Mouse (Mus musculus): ENCODE results near the gene 6430550D23Rik. TPM values are rescaled to one million over a fixed set of nuclear protein-coding genes. Genes with fewer than 3 reads are reported as not detected.

6430550D23Rik gene
- 1.4 and 2.5 TPM in 2 replicates for polyA plus RNA-seq (2015; fragmentation: Nextera tagmentation; extraction: Ambion mirVana)

- Histone ChIP-seq H3K36me3 (ENCODE audit: control insufficient read depth, insufficient read depth, low read length) (peaks cover 29% of the 10 kb centered on the region), H3K4me1 (ENCODE audit: control insufficient read depth, insufficient read depth, low read depth, low read length) (peaks cover 7% of the 10 kb centered on the region), H3K4me3 (ENCODE audit: low read length) (peak within 1 kb of the TSS; percentile 88), H3K27ac (ENCODE audit: low read depth, low read length) (peak within 1 kb of the TSS; percentile 75), H3K9ac (ENCODE audit: low read depth, low read length) (peak within 1 kb of the TSS; percentile 95), H3K9me3 (ENCODE audit: control insufficient read depth, low read length) (no peaks in the 10 kb centered on the region), H3K27me3 (replicated peaks; ENCODE audit: control insufficient read depth, insufficient read depth, low read length) (no peaks in the 10 kb centered on the region), H3K4me2 (ENCODE audit: low read length) (peak within 1 kb of the TSS; percentile 67)
- ATAC-seq, result peak; percentile 100
- WGBS, result 0% methylated on average over 41 of the region's 45 CpGs
Measured at GRCm38 (mm10) chr2:156007888-156008532, at the start of gene 6430550D23Rik, which contains the start of gene Ergic3. Gene 6430550D23Rik, minus strand, starts transcription at chr2:156007977. Gene Ergic3, plus strand, starts transcription at chr2:156008045.

- ATAC-seq, result no peak
- H3K4me3 ChIP-seq (ENCODE audit: low read length), result no peak within 1 kb of the TSS
- no peaks in the 10 kb centered on the region; the same call in 1 of the 2 replicates for H3K9me3 ChIP-seq (ENCODE audit: control insufficient read depth, low read length)
- H3K9ac ChIP-seq (ENCODE audit: low read depth, low read length), result no peak within 1 kb of the TSS
- 85% methylated on average over 9 of the region's 9 CpGs for WGBS
- H3K4me2 ChIP-seq (ENCODE audit: low read length), result no peak within 1 kb of the TSS
- no peaks in the 10 kb centered on the region for H3K27me3 ChIP-seq (replicated peaks; ENCODE audit: control insufficient read depth, insufficient read depth, low read length)
- H3K4me1 ChIP-seq (ENCODE audit: control insufficient read depth, insufficient read depth, low read depth, low read length), result no peaks in the 10 kb centered on the region
- no peaks in the 10 kb centered on the region for H3K36me3 ChIP-seq (ENCODE audit: control insufficient read depth, insufficient read depth, low read length)
- no peak within 1 kb of the TSS for H3K27ac ChIP-seq (ENCODE audit: low read depth, low read length)
Measured at GRCm38 (mm10) chr2:156052816-156053215, 45.0 kb upstream of the 6430550D23Rik start, which contains the start of gene Fer1l4. Gene Fer1l4, minus strand, starts transcription at chr2:156052947.

GRCm38 (mm10) chr2:156047929-156048328 is 40.2 kb upstream of the 6430550D23Rik start:
- Histone ChIP-seq H3K27ac (ENCODE audit: low read depth, low read length) (no peak overlapping the region), H3K36me3 (ENCODE audit: control insufficient read depth, insufficient read depth, low read length) (no peaks in the 10 kb centered on the region), H3K4me3 (ENCODE audit: low read length) (no peak overlapping the region), H3K9me3 (ENCODE audit: control insufficient read depth, low read length) (no peaks in the 10 kb centered on the region), H3K27me3 (replicated peaks; ENCODE audit: control insufficient read depth, insufficient read depth, low read length) (no peaks in the 10 kb centered on the region), H3K4me2 (ENCODE audit: low read length) (0 out of 2 replicates have a peak overlapping the region, but pooled peaks have one; percentile 11), H3K4me1 (ENCODE audit: control insufficient read depth, insufficient read depth, low read depth, low read length) (no peaks in the 10 kb centered on the region), H3K9ac (ENCODE audit: low read depth, low read length) (no peak overlapping the region)
- no peak for ATAC-seq
- WGBS, result 7% methylated on average over 19 of the region's 19 CpGs

GRCm38 (mm10) chr2:156042903-156043302 is 35.1 kb upstream of the 6430550D23Rik start:
- WGBS, result 80% methylated on average over 8 of the region's 8 CpGs
- no peak overlapping the region for H3K4me2 ChIP-seq (ENCODE audit: low read length)
- no peak for ATAC-seq
- no peak overlapping the region for H3K9ac ChIP-seq (ENCODE audit: low read depth, low read length)
- H3K27me3 ChIP-seq (replicated peaks; ENCODE audit: control insufficient read depth, insufficient read depth, low read length), result no peaks in the 10 kb centered on the region
- H3K4me3 ChIP-seq (ENCODE audit: low read length), result no peak overlapping the region
- H3K9me3 ChIP-seq (ENCODE audit: control insufficient read depth, low read length), result no peaks in the 10 kb centered on the region
- no peaks in the 10 kb centered on the region for H3K36me3 ChIP-seq (ENCODE audit: control insufficient read depth, insufficient read depth, low read length)
- no peak overlapping the region for H3K27ac ChIP-seq (ENCODE audit: low read depth, low read length)
- H3K4me1 ChIP-seq (ENCODE audit: control insufficient read depth, insufficient read depth, low read depth, low read length), result no peaks in the 10 kb centered on the region

GRCm38 (mm10) chr2:156039390-156039789 is 31.6 kb upstream of the 6430550D23Rik start:
- no peak overlapping the region for H3K4me3 ChIP-seq (ENCODE audit: low read length)
- no peaks in the 10 kb centered on the region for H3K27me3 ChIP-seq (replicated peaks; ENCODE audit: control insufficient read depth, insufficient read depth, low read length)
- no peak overlapping the region for H3K9ac ChIP-seq (ENCODE audit: low read depth, low read length)
- H3K4me2 ChIP-seq (ENCODE audit: low read length), result no peak overlapping the region
- ATAC-seq, result no peak
- no peaks in the 10 kb centered on the region for H3K9me3 ChIP-seq (ENCODE audit: control insufficient read depth, low read length)
- WGBS, result 93% methylated on average over 3 of the region's 3 CpGs
- H3K27ac ChIP-seq (ENCODE audit: low read depth, low read length), result no peak overlapping the region
- H3K4me1 ChIP-seq (ENCODE audit: control insufficient read depth, insufficient read depth, low read depth, low read length), result no peaks in the 10 kb centered on the region
- no peaks in the 10 kb centered on the region for H3K36me3 ChIP-seq (ENCODE audit: control insufficient read depth, insufficient read depth, low read length)

- no peaks in the 10 kb centered on the region for H3K4me1 ChIP-seq (ENCODE audit: control insufficient read depth, insufficient read depth, low read depth, low read length)
- no peaks in the 10 kb centered on the region for H3K9me3 ChIP-seq (ENCODE audit: control insufficient read depth, low read length)
- H3K9ac ChIP-seq (ENCODE audit: low read depth, low read length), result no peak overlapping the region
- ATAC-seq, result no peak
- H3K27me3 ChIP-seq (replicated peaks; ENCODE audit: control insufficient read depth, insufficient read depth, low read length), result no peaks in the 10 kb centered on the region
- H3K4me3 ChIP-seq (ENCODE audit: low read length), result no peak overlapping the region
- H3K27ac ChIP-seq (ENCODE audit: low read depth, low read length), result no peak overlapping the region
- H3K36me3 ChIP-seq (ENCODE audit: control insufficient read depth, insufficient read depth, low read length), result no peaks in the 10 kb centered on the region
- H3K4me2 ChIP-seq (ENCODE audit: low read length), result no peak overlapping the region
Measured at GRCm38 (mm10) chr2:156025482-156025881, 17.7 kb upstream of the 6430550D23Rik start.

- no peak for ATAC-seq
- no peak overlapping the region for H3K27ac ChIP-seq (ENCODE audit: low read depth, low read length)
- no peak overlapping the region for H3K4me2 ChIP-seq (ENCODE audit: low read length)
- peaks cover 18% of the 10 kb centered on the region for H3K36me3 ChIP-seq (ENCODE audit: control insufficient read depth, insufficient read depth, low read length)
- no peaks in the 10 kb centered on the region for H3K4me1 ChIP-seq (ENCODE audit: control insufficient read depth, insufficient read depth, low read depth, low read length)
- WGBS, result 82% methylated on average over 2 of the region's 2 CpGs
- no peaks in the 10 kb centered on the region for H3K27me3 ChIP-seq (replicated peaks; ENCODE audit: control insufficient read depth, insufficient read depth, low read length)
- no peak overlapping the region for H3K9ac ChIP-seq (ENCODE audit: low read depth, low read length)
- H3K9me3 ChIP-seq (ENCODE audit: control insufficient read depth, low read length), result no peaks in the 10 kb centered on the region
- no peak overlapping the region for H3K4me3 ChIP-seq (ENCODE audit: low read length)
Measured at GRCm38 (mm10) chr2:156021765-156022164, 14.0 kb upstream of the 6430550D23Rik start.

- Histone ChIP-seq H3K27ac (ENCODE audit: low read depth, low read length) (no peak overlapping the region), H3K4me3 (ENCODE audit: low read length) (no peak overlapping the region), H3K9me3 (ENCODE audit: control insufficient read depth, low read length) (no peaks in the 10 kb centered on the region), H3K36me3 (ENCODE audit: control insufficient read depth, insufficient read depth, low read length) (peaks cover 23% of the 10 kb centered on the region), H3K27me3 (replicated peaks; ENCODE audit: control insufficient read depth, insufficient read depth, low read length) (no peaks in the 10 kb centered on the region), H3K9ac (ENCODE audit: low read depth, low read length) (no peak overlapping the region), H3K4me2 (ENCODE audit: low read length) (no peak overlapping the region), H3K4me1 (ENCODE audit: control insufficient read depth, insufficient read depth, low read depth, low read length) (no peaks in the 10 kb centered on the region)
- 87% methylated on average over 8 of the region's 8 CpGs for WGBS
- ATAC-seq, result no peak
Measured at GRCm38 (mm10) chr2:156021219-156021618, 13.4 kb upstream of the 6430550D23Rik start.

- ATAC-seq, result no peak
- H3K4me3 ChIP-seq (ENCODE audit: low read length), result no peak overlapping the region
Measured at GRCm38 (mm10) chr2:156018106-156018505, 10.3 kb upstream of the 6430550D23Rik start.

More at GRCm38 (mm10) chr2:156018106-156018505, 10.3 kb upstream of the 6430550D23Rik start:
- Histone ChIP-seq H3K4me2 (ENCODE audit: low read length) (no peak overlapping the region), H3K4me1 (ENCODE audit: control insufficient read depth, insufficient read depth, low read depth, low read length) (no peaks in the 10 kb centered on the region), H3K27ac (ENCODE audit: low read depth, low read length) (no peak overlapping the region), H3K36me3 (ENCODE audit: control insufficient read depth, insufficient read depth, low read length) (peaks cover 47% of the 10 kb centered on the region), H3K27me3 (replicated peaks; ENCODE audit: control insufficient read depth, insufficient read depth, low read length) (no peaks in the 10 kb centered on the region), H3K9ac (ENCODE audit: low read depth, low read length) (no peak overlapping the region), H3K9me3 (ENCODE audit: control insufficient read depth, low read length) (no peaks in the 10 kb centered on the region)
- WGBS, result 95% methylated on average over 3 of the region's 3 CpGs
